Mouse (Mus musculus): ENCODE measurements around the gene Zcchc13. TPM values are rescaled to one million over a fixed set of nuclear protein-coding genes. Genes with fewer than 3 reads are reported as not detected.

The Zcchc13 gene
- polyA plus RNA-seq, 1 experiment from 2014 or later: not detected

DNA sequence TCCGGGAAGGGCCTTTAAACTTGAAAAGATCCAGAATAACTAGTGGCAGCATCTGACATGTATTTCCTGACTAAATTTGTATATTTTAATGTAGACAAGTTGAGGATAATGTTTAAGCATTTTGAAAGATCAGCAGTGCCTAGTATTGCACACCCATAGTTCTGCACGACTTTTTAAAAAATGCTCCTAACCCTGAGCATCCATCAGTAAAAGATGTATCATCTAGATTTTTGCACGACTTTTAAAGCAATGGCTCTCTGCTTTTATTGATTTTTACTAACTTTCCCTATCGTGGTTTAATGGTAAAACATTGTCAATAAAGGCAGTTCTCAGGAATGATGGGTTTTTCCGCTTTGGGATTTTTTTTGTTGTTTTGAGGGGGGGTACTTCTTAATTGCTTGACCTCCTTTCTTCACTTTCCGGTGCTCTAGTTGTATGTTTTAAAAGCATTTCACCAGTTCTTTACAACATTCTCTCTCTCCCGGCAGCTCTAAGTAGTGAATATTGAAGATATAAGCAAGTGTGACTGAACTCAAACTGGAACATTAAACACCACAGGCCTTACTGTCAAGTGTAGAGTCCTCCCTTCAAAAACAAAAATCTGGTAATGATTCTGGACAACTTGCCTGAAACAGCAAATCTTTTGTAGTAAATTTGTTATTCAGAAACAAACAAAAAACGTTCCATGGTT lies 12.8 kb upstream of the Zcchc13 start:
- peaks cover 10% of the 10 kb centered on the region for H3K4me1 ChIP-seq (replicated peaks)
- ATAC-seq (ENCODE audit: low FRiP score): no peak
- peaks cover 7% of the 10 kb centered on the region; the same call in 1 of the 2 replicates for H3K36me3 ChIP-seq
- peak overlapping the region; percentile 56 for H3K4me2 ChIP-seq
- peak overlapping the region; percentile 42 for H3K4me3 ChIP-seq
- no peaks in the 10 kb centered on the region for H3K9me3 ChIP-seq
- H3K9ac ChIP-seq: peak overlapping the region; percentile 61
- 18% methylated on average over 8 of the region's 8 CpGs for whole genome bisulfite sequencing
- peak overlapping the region; percentile 90 for H3K27ac ChIP-seq
- no peaks in the 10 kb centered on the region for H3K27me3 ChIP-seq

DNA sequence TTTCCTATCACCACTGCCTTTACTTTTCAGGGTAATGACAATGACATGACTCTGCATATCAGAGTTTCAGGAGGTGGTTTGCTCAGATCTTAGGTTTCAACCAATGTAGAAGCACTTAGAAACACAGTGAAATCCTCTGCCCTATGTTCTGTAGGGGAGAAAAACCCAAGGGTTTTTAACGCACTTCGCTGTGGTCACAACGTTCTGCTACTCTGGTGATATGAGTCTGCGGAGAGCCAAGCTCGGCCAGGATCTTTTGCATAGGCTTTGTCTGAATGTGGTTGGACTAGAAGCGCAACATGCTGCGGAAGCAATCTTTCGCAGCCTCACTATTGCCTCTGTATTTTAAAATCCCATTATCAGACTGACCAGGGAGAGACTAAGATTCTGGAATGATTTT lies 8.6 kb upstream of the Zcchc13 start:
- Histone ChIP-seq H3K9me3 (no peaks in the 10 kb centered on the region), H3K27ac (peak overlapping the region; percentile 91), H3K4me2 (peak overlapping the region; percentile 66), H3K9ac (peak overlapping the region; percentile 76), H3K4me3 (peak overlapping the region; percentile 45), H3K27me3 (0 out of 2 replicates have a peak, but pooled peaks cover 2% of the 10 kb centered on the region), H3K4me1 (replicated peaks) (peaks cover 7% of the 10 kb centered on the region; the same call in 1 of the 2 replicates), H3K36me3 (no peaks in the 10 kb centered on the region)
- 4% methylated on average over 8 of the region's 8 CpGs for WGBS
- ATAC-seq (ENCODE audit: low FRiP score): peak; percentile 29; the same call in 1 of the 2 replicates

- H3K4me3 ChIP-seq: peak overlapping the region; percentile 48
- peaks cover 7% of the 10 kb centered on the region; the same call in 1 of the 2 replicates for H3K4me1 ChIP-seq (replicated peaks)
- peak; percentile 97 for ATAC-seq (ENCODE audit: low FRiP score)
- H3K4me2 ChIP-seq: peak overlapping the region; percentile 66
- H3K9ac ChIP-seq: peak overlapping the region; percentile 76; the same call in 1 of the 2 replicates
- 0 out of 2 replicates have a peak, but pooled peaks cover 2% of the 10 kb centered on the region for H3K27me3 ChIP-seq
- H3K9me3 ChIP-seq: no peaks in the 10 kb centered on the region
- H3K36me3 ChIP-seq: no peaks in the 10 kb centered on the region
- 1% methylated on average over 33 of the region's 33 CpGs for WGBS
- peak overlapping the region; percentile 91 for H3K27ac ChIP-seq
Measured at GRCm38 (mm10) chrX:103622260-103622934, 8.0 kb upstream of the Zcchc13 start.

- H3K9ac ChIP-seq: peak overlapping the region; percentile 73
- H3K4me2 ChIP-seq: peak overlapping the region; percentile 66
- WGBS: 4% methylated on average over 13 of the region's 13 CpGs
- ATAC-seq (ENCODE audit: low FRiP score): peak; percentile 10
- no peaks in the 10 kb centered on the region for H3K36me3 ChIP-seq
- 0 out of 2 replicates have a peak, but pooled peaks cover 2% of the 10 kb centered on the region for H3K27me3 ChIP-seq
- H3K4me3 ChIP-seq: peak overlapping the region; percentile 48
- peak overlapping the region; percentile 69; the same call in 1 of the 2 replicates for H3K27ac ChIP-seq
- H3K9me3 ChIP-seq: no peaks in the 10 kb centered on the region
- peaks cover 7% of the 10 kb centered on the region; the same call in 1 of the 2 replicates for H3K4me1 ChIP-seq (replicated peaks)
Measured at GRCm38 (mm10) chrX:103622935-103623280, 7.5 kb upstream of the Zcchc13 start.

DNA sequence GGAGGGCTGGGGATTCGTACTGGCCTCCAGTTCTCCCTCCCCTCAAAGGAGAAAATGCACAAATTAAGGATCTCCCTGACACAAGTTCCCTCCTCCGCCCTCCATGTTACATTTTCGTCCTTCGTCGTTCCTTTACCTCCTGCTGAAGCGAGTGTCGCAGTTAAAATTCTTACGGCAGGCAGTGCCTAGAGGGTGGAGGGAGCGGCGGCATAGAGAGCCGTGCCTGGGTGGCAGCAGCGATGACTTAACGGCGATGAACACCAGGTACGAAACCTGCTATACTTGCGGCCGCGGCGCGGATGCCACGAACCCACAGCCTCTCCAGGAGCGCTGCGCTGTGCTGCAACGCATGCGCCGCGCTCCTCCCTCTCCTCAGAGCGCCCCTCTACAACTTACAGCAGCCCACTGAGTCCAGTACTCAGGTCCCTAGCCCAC lies 7.0 kb upstream of the Zcchc13 start:
- Histone ChIP-seq H3K27me3 (peaks cover 7% of the 10 kb centered on the region), H3K4me2 (peak overlapping the region; percentile 66), H3K4me1 (replicated peaks) (peaks cover 7% of the 10 kb centered on the region; the same call in 1 of the 2 replicates), H3K36me3 (no peaks in the 10 kb centered on the region), H3K9ac (peak overlapping the region; percentile 73), H3K4me3 (peak overlapping the region; percentile 48), H3K27ac (peak overlapping the region; percentile 69), H3K9me3 (no peaks in the 10 kb centered on the region)
- 0 out of 2 replicates have a peak, but pooled peaks have one; percentile 19 for ATAC-seq (ENCODE audit: low FRiP score)
- 0% methylated on average over 27 of the region's 28 CpGs for WGBS

DNA sequence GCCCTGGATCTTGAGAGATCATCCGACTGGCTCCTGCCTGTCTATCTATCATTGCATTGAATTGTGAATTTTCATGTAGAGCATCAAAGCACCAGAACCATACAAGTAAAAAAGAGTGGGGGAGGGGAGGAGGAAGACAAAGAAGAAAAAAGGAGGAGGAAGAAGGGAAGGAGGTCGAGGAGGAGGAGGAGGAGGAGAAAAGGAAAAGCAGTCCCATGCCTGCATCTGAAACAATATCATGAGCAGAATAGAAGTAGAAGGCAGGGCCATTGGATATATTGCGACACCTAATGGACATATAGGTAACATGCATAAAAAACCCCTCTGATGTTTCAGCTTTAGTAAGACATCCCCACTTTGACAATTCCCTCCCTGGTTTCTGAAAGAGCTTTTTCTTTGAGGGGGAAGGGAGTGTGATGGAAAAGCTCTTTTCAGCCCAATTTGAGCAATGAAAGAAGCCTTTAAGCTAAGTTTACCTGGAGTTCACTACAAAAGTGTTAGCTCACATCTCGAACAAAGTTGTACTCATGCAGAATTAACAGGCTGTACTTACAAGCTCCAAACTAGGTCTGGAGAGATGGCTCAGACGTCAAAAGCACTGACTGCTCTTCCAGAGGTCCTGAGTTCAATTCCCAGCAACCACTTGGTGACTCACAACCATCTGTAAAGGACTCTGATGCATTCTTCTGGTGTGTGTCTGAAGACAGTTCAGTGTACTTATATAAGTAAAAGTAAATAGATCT lies 5.8 kb upstream of the Zcchc13 start:
- H3K9me3 ChIP-seq: no peaks in the 10 kb centered on the region
- no peaks in the 10 kb centered on the region for H3K36me3 ChIP-seq
- no peak for ATAC-seq (ENCODE audit: low FRiP score)
- H3K4me1 ChIP-seq (replicated peaks): peaks cover 7% of the 10 kb centered on the region; the same call in 1 of the 2 replicates
- 26% methylated on average over 5 of the region's 5 CpGs for WGBS
- no peak overlapping the region for H3K4me3 ChIP-seq
- no peak overlapping the region for H3K4me2 ChIP-seq
- no peak overlapping the region for H3K9ac ChIP-seq
- H3K27ac ChIP-seq: no peak overlapping the region
- H3K27me3 ChIP-seq: peaks cover 14% of the 10 kb centered on the region

DNA sequence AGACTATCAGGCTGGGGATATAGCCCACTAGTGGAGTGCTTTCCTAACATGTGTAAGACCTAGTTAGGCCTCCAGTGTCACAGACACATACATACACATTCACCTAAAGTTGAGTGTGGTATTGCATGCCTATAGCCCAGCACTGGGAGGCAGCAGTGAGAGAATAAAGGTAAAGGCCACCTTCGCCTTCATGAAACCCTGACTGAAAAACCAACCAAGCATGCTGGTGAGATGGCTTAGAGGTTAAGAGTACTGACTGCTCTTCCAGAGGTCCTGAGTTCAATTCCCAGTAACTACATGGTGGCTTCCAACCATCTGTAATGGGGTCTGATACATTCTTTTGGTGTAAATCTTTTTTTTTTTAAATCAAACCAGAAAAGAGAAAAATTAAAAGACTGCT lies 1.5 kb upstream of the Zcchc13 start:
- H3K27ac ChIP-seq: no peak overlapping the region
- 0 out of 2 replicates have a peak, but pooled peaks cover under 1% of the 10 kb centered on the region for H3K4me1 ChIP-seq (replicated peaks)
- H3K4me2 ChIP-seq: no peak overlapping the region
- no peaks in the 10 kb centered on the region for H3K36me3 ChIP-seq
- no peak overlapping the region for H3K9ac ChIP-seq
- H3K9me3 ChIP-seq: no peaks in the 10 kb centered on the region
- no peak for ATAC-seq (ENCODE audit: low FRiP score)
- H3K4me3 ChIP-seq: no peak overlapping the region
- 67% methylated on average over 1 of the region's 1 CpGs for WGBS
- H3K27me3 ChIP-seq: peaks cover 33% of the 10 kb centered on the region

DNA sequence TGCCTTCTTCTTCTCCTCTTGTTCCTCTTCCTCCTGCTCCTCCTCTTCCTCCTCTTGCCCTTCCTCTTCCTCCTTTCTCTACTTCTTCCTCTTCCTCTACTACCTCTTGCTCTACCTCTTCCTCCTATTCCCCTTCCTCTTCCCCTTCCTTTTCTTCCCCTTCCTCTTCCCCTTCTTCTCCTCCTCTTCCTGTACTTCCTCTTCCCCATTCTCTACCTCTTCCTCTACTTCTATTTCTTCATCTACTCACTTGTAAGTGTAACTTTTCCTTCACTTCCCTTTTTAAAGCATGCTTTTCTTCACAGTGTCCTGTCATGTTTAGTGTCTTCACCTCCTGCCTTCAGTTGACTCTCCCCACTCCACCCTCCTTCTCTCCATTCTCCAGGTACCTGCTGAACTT lies 3.5 kb downstream of the Zcchc13 start:
- Histone ChIP-seq H3K4me3 (no peak overlapping the region), H3K27ac (no peak overlapping the region), H3K9me3 (no peaks in the 10 kb centered on the region), H3K4me1 (replicated peaks) (no peaks in the 10 kb centered on the region), H3K36me3 (no peaks in the 10 kb centered on the region), H3K9ac (no peak overlapping the region), H3K4me2 (no peak overlapping the region), H3K27me3 (peaks cover 60% of the 10 kb centered on the region)
- ATAC-seq (ENCODE audit: low FRiP score): no peak

GRCm38 (mm10) chrX:103636021-103636420 lies 5.6 kb downstream of the Zcchc13 start:
- Histone ChIP-seq H3K27me3 (peaks cover 55% of the 10 kb centered on the region; the same call in 1 of the 2 replicates), H3K9me3 (no peaks in the 10 kb centered on the region), H3K4me2 (no peak overlapping the region), H3K27ac (no peak overlapping the region), H3K4me3 (no peak overlapping the region), H3K9ac (no peak overlapping the region), H3K36me3 (no peaks in the 10 kb centered on the region), H3K4me1 (replicated peaks) (no peaks in the 10 kb centered on the region)
- ATAC-seq (ENCODE audit: low FRiP score): no peak

GRCm38 (mm10) chrX:103638566-103638965 lies 8.2 kb downstream of the Zcchc13 start:
- Histone ChIP-seq H3K4me1 (replicated peaks) (no peaks in the 10 kb centered on the region), H3K9ac (no peak overlapping the region), H3K9me3 (no peaks in the 10 kb centered on the region), H3K27ac (no peak overlapping the region), H3K27me3 (peaks cover 63% of the 10 kb centered on the region), H3K4me3 (no peak overlapping the region), H3K36me3 (no peaks in the 10 kb centered on the region), H3K4me2 (no peak overlapping the region)
- 83% methylated on average over 5 of the region's 5 CpGs for WGBS
- ATAC-seq (ENCODE audit: low FRiP score): no peak

DNA sequence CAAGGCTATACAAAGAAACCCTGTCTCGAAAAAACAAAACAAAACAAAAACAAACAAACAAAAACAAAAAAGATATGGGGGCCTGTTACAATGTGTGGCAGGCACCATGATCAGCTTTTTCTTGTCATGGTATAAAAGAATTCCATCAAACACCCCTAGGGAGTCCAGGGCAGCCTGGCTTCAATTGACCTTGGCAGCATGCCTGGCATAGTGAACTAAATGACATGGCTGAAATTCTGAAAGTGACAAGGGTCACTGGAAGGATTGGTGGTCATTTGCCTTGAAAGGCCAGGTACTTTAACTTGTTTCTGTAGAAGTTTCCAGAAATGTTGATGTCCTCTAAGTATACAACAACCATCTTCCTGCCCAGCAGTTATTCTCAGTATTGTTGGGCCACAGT lies 13.9 kb downstream of the Zcchc13 start:
- H3K36me3 ChIP-seq: no peaks in the 10 kb centered on the region
- no peaks in the 10 kb centered on the region for H3K9me3 ChIP-seq
- WGBS: 83% methylated on average over 1 of the region's 1 CpGs
- peaks cover 43% of the 10 kb centered on the region for H3K27me3 ChIP-seq
- H3K4me1 ChIP-seq (replicated peaks): no peaks in the 10 kb centered on the region
- H3K4me3 ChIP-seq: no peak overlapping the region
- no peak overlapping the region for H3K9ac ChIP-seq
- no peak for ATAC-seq (ENCODE audit: low FRiP score)
- H3K4me2 ChIP-seq: no peak overlapping the region
- H3K27ac ChIP-seq: no peak overlapping the region

- no peaks in the 10 kb centered on the region for H3K9me3 ChIP-seq
- no peak for ATAC-seq (ENCODE audit: low FRiP score)
- WGBS: 45% methylated on average over 1 of the region's 1 CpGs
- H3K4me3 ChIP-seq: no peak overlapping the region
- H3K27me3 ChIP-seq: peaks cover 55% of the 10 kb centered on the region
- H3K9ac ChIP-seq: no peak overlapping the region
- H3K4me2 ChIP-seq: no peak overlapping the region
- H3K4me1 ChIP-seq (replicated peaks): no peaks in the 10 kb centered on the region
- H3K36me3 ChIP-seq: no peaks in the 10 kb centered on the region
- no peak overlapping the region for H3K27ac ChIP-seq
Measured at GRCm38 (mm10) chrX:103652048-103652447, 21.7 kb downstream of the Zcchc13 start.
